Mouse (Mus musculus): ENCODE measurements around the gene Tspyl4. TPM values are rescaled to one million over a fixed set of nuclear protein-coding genes. Genes with fewer than 3 reads are reported as not detected.

The Tspyl4 gene
- polyA plus RNA-seq, 2 experiments, result 7.5 to 13.8 TPM

- no peaks in the 10 kb centered on the region for H3K4me1 ChIP-seq (ENCODE audit: control insufficient read depth, insufficient read depth, low read length)
- no peak overlapping the region for H3K27ac ChIP-seq (replicated peaks; ENCODE audit: low read depth, low read length)
- H3K27me3 ChIP-seq (ENCODE audit: control insufficient read depth, insufficient read depth, low read length), result no peaks in the 10 kb centered on the region
- H3K9me3 ChIP-seq (ENCODE audit: control insufficient read depth, low read length), result no peaks in the 10 kb centered on the region
- no peak overlapping the region for H3K9ac ChIP-seq (ENCODE audit: low read depth, low read length, severe bottlenecking)
- no peak for DNase-seq (ENCODE audit: low spot score)
- no peak overlapping the region for H3K4me3 ChIP-seq (replicated peaks; ENCODE audit: low read length)
- no peak for TF ChIP-seq POLR2A (IDR thresholded peaks at IDR 0.05; ENCODE audit: borderline replicate concordance, extremely low read depth, insufficient read depth, insufficient read length)
- no peak overlapping the region for H3K4me2 ChIP-seq (replicated peaks; ENCODE audit: low read depth, low read length, severe bottlenecking)
- WGBS, result 71% methylated on average over 9 of the region's 9 CpGs
- H3K36me3 ChIP-seq (ENCODE audit: control insufficient read depth, insufficient read depth, low read length), result peaks cover 2% of the 10 kb centered on the region; the same call in 1 of the 2 replicates
- ATAC-seq (ENCODE audit: low FRiP score, low read depth), result no peak
Measured at GRCm38 (mm10) chr10:34309915-34310685, 12.9 kb downstream of the Tspyl4 start.

GRCm38 (mm10) chr10:34312536-34312935 lies 15.3 kb downstream of the Tspyl4 start:
- no peak for TF ChIP-seq POLR2A (IDR thresholded peaks at IDR 0.05; ENCODE audit: borderline replicate concordance, extremely low read depth, insufficient read depth, insufficient read length)
- H3K4me2 ChIP-seq (replicated peaks; ENCODE audit: low read depth, low read length, severe bottlenecking), result no peak overlapping the region
- H3K4me3 ChIP-seq (replicated peaks; ENCODE audit: low read length), result no peak overlapping the region
- H3K36me3 ChIP-seq (ENCODE audit: control insufficient read depth, insufficient read depth, low read length), result peaks cover 2% of the 10 kb centered on the region; the same call in 1 of the 2 replicates
- H3K27me3 ChIP-seq (ENCODE audit: control insufficient read depth, insufficient read depth, low read length), result no peaks in the 10 kb centered on the region
- peaks cover 4% of the 10 kb centered on the region for H3K4me1 ChIP-seq (ENCODE audit: control insufficient read depth, insufficient read depth, low read length)
- H3K9me3 ChIP-seq (ENCODE audit: control insufficient read depth, low read length), result no peaks in the 10 kb centered on the region
- no peak overlapping the region for H3K9ac ChIP-seq (ENCODE audit: low read depth, low read length, severe bottlenecking)
- no peak for DNase-seq (ENCODE audit: low spot score)
- WGBS, result 35% methylated on average over 3 of the region's 3 CpGs
- no peak for ATAC-seq (ENCODE audit: low FRiP score, low read depth)
- no peak overlapping the region for H3K27ac ChIP-seq (replicated peaks; ENCODE audit: low read depth, low read length)

- no peak overlapping the region for H3K4me3 ChIP-seq (replicated peaks; ENCODE audit: low read length)
- WGBS, result 5% methylated on average over 3 of the region's 3 CpGs
- H3K36me3 ChIP-seq (ENCODE audit: control insufficient read depth, insufficient read depth, low read length), result peaks cover under 1% of the 10 kb centered on the region; the same call in 1 of the 2 replicates
- H3K4me2 ChIP-seq (replicated peaks; ENCODE audit: low read depth, low read length, severe bottlenecking), result no peak overlapping the region
- peak; percentile 44; the same call in 1 of the 2 replicates for ATAC-seq (ENCODE audit: low FRiP score, low read depth)
- no peak overlapping the region for H3K27ac ChIP-seq (replicated peaks; ENCODE audit: low read depth, low read length)
- TF ChIP-seq POLR2A (IDR thresholded peaks at IDR 0.05; ENCODE audit: borderline replicate concordance, extremely low read depth, insufficient read depth, insufficient read length), result no peak
- H3K9me3 ChIP-seq (ENCODE audit: control insufficient read depth, low read length), result no peaks in the 10 kb centered on the region
- H3K9ac ChIP-seq (ENCODE audit: low read depth, low read length, severe bottlenecking), result no peak overlapping the region
- H3K4me1 ChIP-seq (ENCODE audit: control insufficient read depth, insufficient read depth, low read length), result peaks cover 4% of the 10 kb centered on the region
- DNase-seq (ENCODE audit: low spot score), result no peak
- no peaks in the 10 kb centered on the region for H3K27me3 ChIP-seq (ENCODE audit: control insufficient read depth, insufficient read depth, low read length)
Measured at GRCm38 (mm10) chr10:34316571-34317216, 19.5 kb downstream of the Tspyl4 start.

GRCm38 (mm10) chr10:34317217-34317606 lies 20.0 kb downstream of the Tspyl4 start:
- DNase-seq (ENCODE audit: low spot score) (no peak), ATAC-seq (ENCODE audit: low FRiP score, low read depth) (no peak)
- Histone ChIP-seq H3K36me3 (ENCODE audit: control insufficient read depth, insufficient read depth, low read length) (peaks cover 3% of the 10 kb centered on the region), H3K4me2 (replicated peaks; ENCODE audit: low read depth, low read length, severe bottlenecking) (no peak overlapping the region), H3K9ac (ENCODE audit: low read depth, low read length, severe bottlenecking) (no peak overlapping the region), H3K27ac (replicated peaks; ENCODE audit: low read depth, low read length) (no peak overlapping the region), H3K27me3 (ENCODE audit: control insufficient read depth, insufficient read depth, low read length) (no peaks in the 10 kb centered on the region), H3K9me3 (ENCODE audit: control insufficient read depth, low read length) (no peaks in the 10 kb centered on the region), H3K4me3 (replicated peaks; ENCODE audit: low read length) (no peak overlapping the region), H3K4me1 (ENCODE audit: control insufficient read depth, insufficient read depth, low read length) (peaks cover 4% of the 10 kb centered on the region)
- WGBS, result 34% methylated on average over 2 of the region's 2 CpGs
- TF ChIP-seq POLR2A (IDR thresholded peaks at IDR 0.05; ENCODE audit: borderline replicate concordance, extremely low read depth, insufficient read depth, insufficient read length), result no peak

- Histone ChIP-seq H3K27ac (replicated peaks; ENCODE audit: low read depth, low read length) (no peak overlapping the region), H3K27me3 (ENCODE audit: control insufficient read depth, insufficient read depth, low read length) (no peaks in the 10 kb centered on the region), H3K36me3 (ENCODE audit: control insufficient read depth, insufficient read depth, low read length) (peaks cover 3% of the 10 kb centered on the region), H3K4me2 (replicated peaks; ENCODE audit: low read depth, low read length, severe bottlenecking) (no peak overlapping the region), H3K4me3 (replicated peaks; ENCODE audit: low read length) (no peak overlapping the region), H3K9me3 (ENCODE audit: control insufficient read depth, low read length) (no peaks in the 10 kb centered on the region), H3K9ac (ENCODE audit: low read depth, low read length, severe bottlenecking) (no peak overlapping the region), H3K4me1 (ENCODE audit: control insufficient read depth, insufficient read depth, low read length) (peaks cover 4% of the 10 kb centered on the region)
- WGBS, result 62% methylated on average over 2 of the region's 2 CpGs
- TF ChIP-seq POLR2A (IDR thresholded peaks at IDR 0.05; ENCODE audit: borderline replicate concordance, extremely low read depth, insufficient read depth, insufficient read length), result no peak
- DNase-seq (ENCODE audit: low spot score) (no peak), ATAC-seq (ENCODE audit: low FRiP score, low read depth) (no peak)
Measured at GRCm38 (mm10) chr10:34320809-34321208, 23.6 kb downstream of the Tspyl4 start.

Measured in limb, embryonic 14.5 days (tissue).